Mouse (Mus musculus) kidney, adult 2 months (tissue): ENCODE data around the gene H2-Ab1.

ENCODE experiments used
- CTCF ChIP-seq: fragments of 200-500 bp; conservative IDR thresholded peaks from 2 replicates; pipeline ENCODE4 v1.5.1; 2011; ENCODE audit warnings: low read depth, mild to moderate bottlenecking, control low read depth, low read length, moderate library complexity, mixed read lengths; ENCODE audit not compliant: insufficient read depth, insufficient read length
- POLR2A ChIP-seq: fragments of 200-500 bp; IDR thresholded peaks from one replicate; pipeline ENCODE4 v1.6.1; 2011; ENCODE audit warnings: low read depth, low read length, control low read depth

DNA sequence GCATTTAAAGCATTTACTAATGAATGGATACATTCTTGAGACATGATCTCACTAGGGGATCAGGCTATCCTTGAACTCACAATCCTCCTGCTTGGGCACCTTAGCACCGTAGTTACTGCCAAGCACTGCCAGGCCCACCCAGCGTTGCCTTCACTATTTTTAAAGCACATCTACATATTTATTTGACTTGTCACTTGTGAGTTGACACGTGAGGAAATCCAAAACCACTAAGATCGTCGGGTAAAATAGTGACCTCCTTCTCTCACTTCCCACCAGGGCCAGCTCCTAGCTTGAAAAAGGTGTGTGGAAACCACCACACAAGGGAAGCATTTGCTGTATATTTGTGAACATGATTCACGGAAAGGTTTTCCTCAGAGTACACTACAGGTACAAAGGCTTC is 29.5 kb downstream of the H2-Ab1 start:
- TF ChIP-seq CTCF (no peak), POLR2A (no peak)
